Mouse (Mus musculus) mouse embryonic stem cell (cell line): ENCODE results near the gene Zmynd10.

Source experiments
- in situ Hi-C, 2 experiments: fragments of 300-500 bp; cut with MboI; formaldehyde crosslinking; loops; 1 replicate in 1 of 2; 3 replicates in 1 of 2; pipeline ENCODE4 v1.14.3; 2019 to 2020; ENCODE audit warnings: low sequenced_read_pairs in 2 of 2, low pct_unique_long_range_greater_than_20kb in 1 of 2, mixed read lengths in 1 of 2; ENCODE audit not compliant: unreplicated experiment in 1 of 2

Zmynd10 gene

DNA sequence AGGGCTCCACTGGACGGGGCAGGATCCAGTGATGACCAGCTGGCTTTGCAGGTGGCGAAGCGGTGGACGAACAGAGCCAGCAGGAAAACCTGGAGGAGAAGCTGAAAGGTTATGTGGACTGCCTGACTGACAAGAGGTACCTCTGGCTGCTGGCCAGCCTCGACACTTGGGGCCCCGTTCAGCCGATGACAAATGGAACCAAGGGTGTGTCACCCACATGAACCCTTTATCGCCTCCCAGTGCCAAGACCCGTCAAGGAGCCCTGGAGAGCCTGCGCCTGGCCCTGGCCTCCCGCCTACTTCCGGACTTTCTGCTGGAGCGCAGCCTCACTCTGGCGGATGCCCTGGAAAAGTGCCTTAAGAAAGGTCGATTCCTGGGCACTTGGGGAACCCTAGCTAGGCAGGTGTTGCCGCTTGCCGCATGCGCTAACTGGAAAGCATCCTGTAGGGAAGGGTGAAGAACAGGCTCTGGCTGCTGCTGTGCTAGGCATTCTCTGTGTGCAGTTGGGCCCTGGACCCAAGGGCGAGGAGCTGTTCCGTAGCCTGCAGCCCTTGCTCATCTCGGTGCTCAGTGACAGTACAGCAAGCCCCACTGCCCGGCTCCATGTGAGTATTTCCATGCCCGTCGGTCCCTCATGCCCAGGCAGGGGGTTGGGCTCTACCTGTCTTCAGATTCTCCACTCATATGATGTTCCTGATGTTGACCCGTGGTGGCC lies 43.1 kb downstream of the Zmynd10 start:
- in situ Hi-C loops = no loop called here

DNA sequence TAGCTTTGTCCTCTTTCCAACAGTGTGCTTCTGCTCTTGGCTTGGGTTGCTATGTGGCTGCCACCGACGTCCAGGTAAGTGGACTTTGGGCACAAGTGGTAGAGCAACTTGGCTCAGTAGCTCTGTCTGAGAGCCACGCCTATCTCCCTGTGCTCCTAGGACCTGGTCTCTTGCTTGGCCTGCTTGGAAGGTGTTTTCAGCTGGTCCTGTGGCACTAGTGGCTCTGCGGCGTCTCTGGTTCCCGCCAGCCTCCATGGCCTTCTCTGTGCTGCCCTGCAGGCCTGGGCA lies 43.6 kb downstream of the Zmynd10 start:
- in situ Hi-C loops = no loop called here

DNA sequence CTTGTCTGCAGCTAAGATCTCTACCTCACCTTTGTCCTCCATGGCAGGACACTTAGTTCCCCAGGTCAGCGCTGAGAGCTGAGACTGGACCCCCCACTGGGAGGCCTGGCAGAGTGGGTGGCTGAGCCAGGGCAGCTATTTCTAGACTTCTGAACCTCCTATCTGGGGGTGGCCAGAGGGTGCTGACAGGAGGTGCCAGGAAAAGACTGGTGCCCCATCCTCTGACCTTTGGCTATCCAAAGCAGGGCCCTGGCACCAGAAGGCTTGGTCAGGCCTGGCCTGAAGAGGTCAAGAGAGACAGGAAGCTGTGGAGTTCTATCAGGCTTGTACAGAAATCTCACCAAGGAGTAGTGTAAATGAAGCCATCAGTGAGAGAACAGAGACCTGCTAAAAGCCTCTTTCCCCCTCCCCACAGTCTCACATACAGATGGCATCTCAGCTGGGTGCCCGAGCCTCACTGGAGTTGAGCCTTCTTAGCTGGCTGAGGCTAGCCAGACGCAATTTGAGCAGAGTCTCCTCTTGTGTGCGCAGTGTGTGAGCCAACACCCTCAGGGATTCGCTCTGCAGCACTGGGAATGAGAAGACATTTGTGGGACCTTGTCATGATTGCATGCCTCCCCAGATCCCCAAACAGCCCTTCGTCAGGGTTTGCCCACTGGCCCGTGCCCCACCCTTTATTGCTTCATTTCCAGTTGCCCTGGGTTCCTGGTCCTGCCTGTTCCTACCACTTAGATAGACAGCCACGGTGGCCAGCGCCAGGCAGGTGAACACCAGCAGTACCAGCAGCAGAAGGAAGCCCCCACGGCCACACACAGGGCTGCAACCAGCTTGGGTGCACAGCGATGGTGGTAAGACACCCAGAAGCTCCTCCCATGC lies 46.2 kb downstream of the Zmynd10 start:
- in situ Hi-C loops = no loop called here

DNA sequence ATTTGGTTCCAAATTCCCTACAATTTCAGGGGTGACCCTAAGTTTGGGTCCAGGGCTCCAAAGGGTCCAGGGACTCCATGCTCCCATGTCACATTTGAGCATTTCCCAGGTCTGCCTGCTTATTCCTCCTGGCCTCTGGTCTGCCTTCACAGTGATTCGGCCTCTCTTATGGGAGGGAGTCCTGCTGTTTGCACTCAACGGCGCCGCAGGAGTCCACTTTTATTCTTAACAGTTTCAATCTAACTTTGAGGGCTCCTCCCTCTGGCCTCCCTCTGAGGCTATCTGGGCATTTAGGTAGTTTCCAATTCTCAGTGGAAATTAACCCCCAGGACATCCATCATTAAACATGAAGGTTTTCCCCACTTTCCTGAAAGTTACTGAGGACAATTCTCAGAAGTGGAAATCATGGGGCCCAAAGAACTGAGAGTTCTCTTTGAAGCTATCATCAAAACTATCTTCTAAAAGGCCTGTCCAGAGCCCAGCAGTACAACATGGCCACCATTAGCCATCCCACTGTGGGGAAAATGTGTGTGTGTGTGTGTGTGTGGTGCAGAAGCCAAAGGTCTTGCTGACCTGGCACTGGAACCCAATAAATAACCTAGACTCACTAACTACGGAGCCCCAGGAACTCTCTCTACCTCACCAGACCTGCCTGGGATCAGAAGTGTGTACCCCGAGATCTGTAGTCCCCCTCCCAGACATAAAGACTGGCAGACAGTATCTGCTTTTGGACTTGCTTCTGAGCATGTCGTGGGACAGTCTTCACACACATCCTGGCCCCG lies 47.4 kb downstream of the Zmynd10 start:
- in situ Hi-C loops = no loop called here

DNA sequence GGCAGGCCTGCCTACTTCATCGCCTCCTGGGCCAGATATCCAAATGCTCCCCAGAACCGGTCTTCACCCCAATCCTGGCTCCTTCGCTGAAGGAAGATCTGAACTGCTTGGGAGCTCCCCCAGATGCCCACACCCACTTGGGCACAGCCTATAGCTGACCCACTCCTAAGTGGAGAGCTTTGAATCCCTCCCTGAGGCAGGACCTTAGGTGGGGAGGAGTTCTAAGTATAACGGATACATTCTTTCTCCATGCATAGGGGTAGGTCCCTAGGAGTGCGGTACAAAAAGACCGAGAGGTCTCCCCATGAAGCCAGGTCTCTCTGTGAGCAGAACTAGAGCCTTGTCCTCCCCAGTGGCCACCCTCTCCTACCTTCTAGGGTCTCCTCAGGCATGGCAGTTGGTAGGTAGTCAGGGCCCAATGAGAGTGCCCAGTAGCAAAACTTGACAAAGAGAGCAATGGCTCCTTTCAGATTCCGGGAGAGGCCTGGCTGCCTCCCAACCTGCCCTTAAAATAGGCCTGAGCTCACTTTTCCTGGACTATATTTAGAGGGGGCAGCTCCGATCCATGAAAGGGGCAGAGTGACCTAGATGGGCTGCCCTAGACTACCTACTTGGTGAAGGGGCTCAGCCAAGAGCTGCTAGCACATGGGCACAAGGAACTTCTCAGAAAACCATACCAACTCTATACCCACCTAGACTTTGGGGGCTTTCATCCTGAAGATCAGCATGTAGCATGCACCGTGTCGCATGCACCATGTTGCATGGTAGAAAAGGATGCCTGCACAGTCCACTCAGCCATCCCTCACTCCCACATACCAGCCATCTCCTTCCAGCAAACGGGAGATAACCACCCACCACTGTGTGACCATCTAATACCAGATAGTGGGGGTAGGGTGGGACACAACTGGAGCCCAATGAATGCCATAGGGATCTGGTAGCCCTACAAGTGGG lies 49.8 kb downstream of the Zmynd10 start:
- in situ Hi-C loops = no loop called here

DNA sequence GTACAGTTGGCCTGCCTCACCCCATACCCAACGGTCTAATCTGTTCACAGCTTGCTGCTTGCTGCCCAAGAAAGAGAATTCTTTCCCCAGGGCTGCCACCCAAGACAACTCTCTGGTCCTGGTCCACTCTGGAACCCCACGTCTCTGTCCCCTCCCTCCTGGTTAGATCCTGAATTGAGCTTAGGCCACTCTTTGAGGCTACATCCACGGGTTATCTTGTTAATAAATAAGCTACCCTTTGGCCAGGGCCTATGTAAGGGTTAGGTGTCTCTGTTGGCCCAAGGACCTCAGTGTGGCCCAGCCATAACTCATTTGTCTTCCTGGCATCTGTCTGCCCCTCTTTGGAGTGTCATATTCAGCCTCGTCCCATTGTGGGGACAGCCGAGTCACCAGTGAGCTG lies 51.3 kb downstream of the Zmynd10 start:
- in situ Hi-C loops = no loop called here

DNA sequence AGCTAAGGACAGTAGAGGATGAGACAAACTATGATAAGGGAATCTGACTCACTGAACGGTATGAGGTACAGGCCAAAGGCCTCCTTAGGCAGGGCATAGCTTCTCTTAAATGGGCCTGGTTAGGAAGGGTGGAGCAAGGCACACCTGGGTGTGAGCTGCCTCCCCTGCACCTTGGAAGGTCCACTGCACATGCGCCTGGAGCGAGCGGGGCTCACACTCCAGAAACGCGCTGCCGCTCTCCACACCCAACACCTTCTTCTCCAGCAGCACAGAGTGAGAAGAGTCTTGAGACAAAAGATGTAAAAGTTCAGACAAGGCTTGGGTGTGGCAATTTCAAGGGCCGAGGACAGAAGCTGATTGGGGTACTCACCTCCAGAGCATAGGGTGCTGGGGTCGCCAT lies 52.3 kb downstream of the Zmynd10 start:
- in situ Hi-C loops = no loop called here

DNA sequence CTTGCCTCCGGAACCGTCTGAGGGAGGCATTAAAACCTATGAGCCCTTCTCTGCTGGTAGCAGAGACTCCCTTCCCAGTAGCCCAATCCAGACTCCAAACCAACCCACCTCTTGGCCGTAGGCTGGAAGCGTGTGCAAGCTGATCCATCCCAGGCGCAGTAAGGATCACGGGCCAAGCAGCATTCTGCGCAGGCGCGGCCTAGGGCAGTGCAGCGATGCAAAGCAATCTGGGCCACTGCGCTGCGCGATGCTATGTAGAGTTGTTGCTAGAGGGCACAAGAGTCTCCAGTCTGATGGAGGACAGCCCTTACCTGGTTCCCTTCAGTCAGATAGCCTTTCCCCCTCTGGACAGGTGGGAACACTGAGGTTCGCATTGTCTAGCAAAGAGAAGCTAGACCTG lies 52.7 kb downstream of the Zmynd10 start:
- in situ Hi-C loops = loop anchor here in 1 of 2 experiments (5.0 kb wide), 1 partner anchor 77 kb away; the partner anchor contains the start of gene Gnat1

DNA sequence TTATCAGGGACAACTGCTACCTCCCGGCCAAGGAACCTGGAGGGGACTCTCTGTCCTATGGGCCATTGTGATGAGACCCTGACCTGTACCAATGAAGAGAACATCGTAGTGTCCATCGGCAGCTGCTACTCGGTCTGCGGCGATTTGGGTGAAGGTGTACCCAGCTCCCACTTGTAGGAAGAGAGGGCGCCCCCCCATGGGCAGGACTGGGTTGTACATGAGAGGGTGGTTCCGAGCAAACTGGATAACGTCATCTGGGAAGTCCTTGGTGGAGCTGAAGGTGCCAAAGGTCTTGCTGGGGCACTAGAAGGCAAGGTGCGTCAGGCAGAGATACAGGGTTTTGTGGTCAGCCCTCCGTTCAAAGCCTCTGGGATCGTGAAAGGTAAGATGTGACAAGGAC lies 53.6 kb downstream of the Zmynd10 start:
- in situ Hi-C loops = loop anchor here in 1 of 2 experiments (5.0 kb wide), 1 partner anchor 77 kb away; the partner anchor contains the start of gene Gnat1
